Mouse (Mus musculus): ENCODE data around the gene Crhr2.

GRCm38 (mm10) chr6:55090639-55091038 lies 42.2 kb downstream of the Crhr2 start:
- TF ChIP-seq POLR2A (IDR thresholded peaks at IDR 0.05; ENCODE audit: low read depth, low read length) (no peak), PAX5 (IDR thresholded peaks at IDR 0.05; ENCODE audit: low read length) (no peak), EP300 (IDR thresholded peaks at IDR 0.05; ENCODE audit: low read length) (no peak), MYC (IDR thresholded peaks at IDR 0.05; ENCODE audit: low read depth, low read length) (no peak), USF1 (IDR thresholded peaks at IDR 0.05; ENCODE audit: low read depth, low read length) (no peak)

Data from CH12.LX (cell line).